In the genomic region with DNA sequence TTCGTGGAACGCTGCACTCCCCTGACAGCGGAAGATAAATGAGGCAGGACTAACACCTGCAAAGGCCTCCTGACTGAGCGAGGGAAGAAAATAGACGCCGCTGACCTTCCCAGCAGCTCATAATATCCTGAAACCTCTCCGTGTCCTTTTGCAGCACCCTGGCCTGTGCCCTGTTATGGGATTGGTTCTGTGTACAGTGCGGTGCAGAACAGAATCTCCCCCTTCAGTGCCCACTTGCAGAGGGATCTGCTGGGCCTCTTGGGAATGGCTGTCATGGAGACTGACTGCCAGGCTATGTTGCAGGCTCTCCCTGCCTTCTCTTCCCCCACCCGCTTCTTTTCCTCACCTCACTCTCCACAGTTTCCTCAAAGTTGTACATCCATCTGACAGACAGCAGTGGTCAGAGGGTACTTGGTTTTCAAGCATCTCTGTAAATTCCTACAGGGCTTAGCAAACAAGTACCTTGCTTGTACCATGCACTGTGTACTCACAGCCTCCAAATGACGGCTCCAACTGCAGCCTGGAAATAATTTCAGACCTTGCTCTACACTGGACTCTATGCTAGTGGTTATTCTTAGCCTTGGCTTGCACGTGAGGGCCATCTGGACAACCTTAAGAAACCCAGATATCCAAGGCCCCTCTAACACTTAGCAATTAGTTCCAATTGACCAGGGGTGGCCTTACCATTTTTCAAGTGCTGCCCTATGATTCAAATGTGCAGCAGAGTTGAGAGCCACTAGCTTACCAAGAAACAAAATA, we compare ENCODE assay signal across 23 mouse cellular contexts.
DNase-seq lines count a peak whose midpoint lies in the region; ATAC-seq and TF ChIP-seq lines count a peak whose summit lies in the region.
"Had no signal": no experiment of that assay in that cellular context is flagged by ENCODE, and none has a peak within 500 bp of the region (broad histone marks: within the 10 kb centered on the region; RNA-seq: fewer than 3 reads in every experiment).

No protein-coding gene starts in this region.

- H3K27me3 ChIP-seq in heart, embryonic 13.5 days (replicated peaks): no peaks in the 10 kb centered on the region
- no peaks in the 10 kb centered on the region for H3K27me3 ChIP-seq in intestine, embryonic 14.5 days (replicated peaks; ENCODE audit: control insufficient read depth, insufficient read depth, low read length)
- no peaks in the 10 kb centered on the region; the same call in 1 of the 2 replicates for H3K27me3 ChIP-seq in intestine, postnatal 0 days (replicated peaks; ENCODE audit: control insufficient read depth, insufficient read depth, low read length)
- H3K27me3 ChIP-seq: embryonic facial prominence, embryonic 12.5 days; forebrain, embryonic 15.5 days had no signal

- H3K36me3 ChIP-seq in heart, embryonic 13.5 days: no peaks in the 10 kb centered on the region
- no peaks in the 10 kb centered on the region for H3K36me3 ChIP-seq in intestine, embryonic 14.5 days (ENCODE audit: control insufficient read depth, insufficient read depth, low read length)
- H3K36me3 ChIP-seq in intestine, postnatal 0 days (ENCODE audit: control insufficient read depth, insufficient read depth): no peaks in the 10 kb centered on the region
- H3K36me3 ChIP-seq: embryonic facial prominence, embryonic 12.5 days; forebrain, embryonic 15.5 days; hindbrain, embryonic 10.5 days; neural tube, embryonic 13.5 days had no signal

- H3K4me1 ChIP-seq in heart, embryonic 13.5 days: peaks cover 13% of the 10 kb centered on the region
- H3K4me1 ChIP-seq in intestine, embryonic 14.5 days (replicated peaks; ENCODE audit: control insufficient read depth, insufficient read depth, low read length): peaks cover 10% of the 10 kb centered on the region; the same call in 1 of the 2 replicates
- no peaks in the 10 kb centered on the region for H3K4me1 ChIP-seq in intestine, postnatal 0 days (replicated peaks; ENCODE audit: control insufficient read depth, insufficient read depth, low read length)
- H3K4me1 ChIP-seq: forebrain, embryonic 15.5 days had no signal

- peak overlapping the region; percentile 67 for H3K27ac ChIP-seq in heart, embryonic 13.5 days (replicated peaks)
- no peak overlapping the region for H3K27ac ChIP-seq in intestine, embryonic 14.5 days (ENCODE audit: low read depth)
- H3K27ac ChIP-seq in intestine, postnatal 0 days (ENCODE audit: low read depth, low read length): no peak overlapping the region
- H3K27ac ChIP-seq: embryonic facial prominence, embryonic 12.5 days; forebrain, embryonic 15.5 days; hindbrain, embryonic 10.5 days; kidney, postnatal 0 days; neural tube, embryonic 13.5 days had no signal

- TF ChIP-seq CTCF in intestine, postnatal 0 days (IDR thresholded peaks at IDR 0.05; ENCODE audit: low read depth): no peak

- intact Hi-C loops in heart, postnatal 14 days (cut with DNase I): no loop called here

- peak overlapping the region; percentile 7; the same call in 1 of the 2 replicates for H3K4me2 ChIP-seq in heart, embryonic 13.5 days
- H3K4me2 ChIP-seq in intestine, embryonic 14.5 days (ENCODE audit: low read length): no peak overlapping the region
- H3K4me2 ChIP-seq in intestine, postnatal 0 days (replicated peaks; ENCODE audit: low read depth): no peak overlapping the region
- H3K4me2 ChIP-seq: embryonic facial prominence, embryonic 12.5 days; forebrain, embryonic 15.5 days; neural tube, embryonic 13.5 days had no signal

- ATAC-seq in heart, embryonic 13.5 days (ENCODE audit: extremely low read depth, insufficient number of reproducible peaks, low FRiP score, low TSS enrichment): no peak
- no peak for ATAC-seq in intestine, embryonic 14.5 days (replicated peaks; ENCODE audit: low FRiP score, low TSS enrichment, low read depth)
- ATAC-seq in intestine, postnatal 0 days: no peak
- ATAC-seq: forebrain, embryonic 15.5 days; Patski had no signal

- no peak overlapping the region for H3K9ac ChIP-seq in heart, embryonic 13.5 days
- no peak overlapping the region for H3K9ac ChIP-seq in intestine, embryonic 14.5 days (ENCODE audit: low read length)
- no peak overlapping the region for H3K9ac ChIP-seq in intestine, postnatal 0 days (ENCODE audit: low read depth, low read length)
- H3K9ac ChIP-seq: embryonic facial prominence, embryonic 12.5 days; forebrain, embryonic 15.5 days; neural tube, embryonic 13.5 days had no signal

- 52% methylated on average over 11 of the region's 11 CpGs for WGBS in heart, embryonic 13.5 days
- WGBS in intestine, embryonic 14.5 days: 48% methylated on average over 11 of the region's 11 CpGs
- WGBS in intestine, postnatal 0 days: 75% methylated on average over 11 of the region's 11 CpGs

- DNase-seq in heart, postnatal 14 days: no peak
- peak; percentile 48 for DNase-seq in intestine, embryonic 14.5 days (ENCODE audit: low spot score)
- DNase-seq in embryo, embryonic 11 days: peak; percentile 23
- peak; percentile 17 for DNase-seq in heart, postnatal 4 days
- DNase-seq in lung, postnatal 25 days (ENCODE audit: low spot score): no peak
- DNase-seq: adrenal gland, adult 8-10 months; cerebellum, adult 8-10 months; gastrocnemius, postnatal 25 days; layer of hippocampus, postnatal 36 days; liver; lung, postnatal 10 days; midbrain, embryonic 14.5 days; right cerebral cortex, adult 18-20 months; thymus, postnatal 14 days had no signal

- no peaks in the 10 kb centered on the region for H3K9me3 ChIP-seq in heart, embryonic 13.5 days
- no peaks in the 10 kb centered on the region for H3K9me3 ChIP-seq in intestine, embryonic 14.5 days (ENCODE audit: control insufficient read depth, low read length)
- H3K9me3 ChIP-seq in intestine, postnatal 0 days (ENCODE audit: control insufficient read depth): no peaks in the 10 kb centered on the region
- H3K9me3 ChIP-seq: embryonic facial prominence, embryonic 12.5 days; forebrain, embryonic 15.5 days; hindbrain, embryonic 10.5 days; neural tube, embryonic 13.5 days had no signal

- no peak overlapping the region for H3K4me3 ChIP-seq in heart, embryonic 13.5 days
- no peak overlapping the region for H3K4me3 ChIP-seq in intestine, embryonic 14.5 days (ENCODE audit: low read depth, low read length)
- H3K4me3 ChIP-seq in intestine, postnatal 0 days (ENCODE audit: low read depth, low read length): no peak overlapping the region
- H3K4me3 ChIP-seq: embryonic facial prominence, embryonic 12.5 days; erythroblast, embryonic 14.5 days; forebrain, embryonic 15.5 days; hindbrain, embryonic 10.5 days; neural tube, embryonic 13.5 days had no signal

Comparison
In these comparisons a context has a peak if more than half of its experiments do, and no peak if none do; other contexts are left out.
1. DNase-seq: peak in intestine, embryonic 14.5 days (single experiment), embryo, embryonic 11 days (single experiment) and heart, postnatal 4 days (single experiment); none in heart, postnatal 14 days (0 of 2) and lung, postnatal 25 days (single experiment).